Mouse (Mus musculus) limb, embryonic 11.5 days (tissue): ENCODE measurements around the gene N4bp2l2. TPM values are rescaled to one million over a fixed set of nuclear protein-coding genes. Genes with fewer than 3 reads are reported as not detected.
"Not testable (repeated sequence)": the region's sequence is repeated elsewhere in the genome, so short reads cannot be mapped to it uniquely, and the experiment has no call there.

Experiments
- ATAC-seq: fragments of 200-750 bp; cut with Nextera tagmentation; 2 replicates; pipeline ENCODE4 v1.8.0; 2017; ENCODE audit warnings: low read depth; ENCODE audit not compliant: insufficient number of reproducible peaks, low FRiP score, low TSS enrichment
- DNase-seq: peaks from one replicate; pipeline ENCODE4 v3.0.0-alpha.2; 2015; ENCODE audit warnings: low spot score
- H3K27ac ChIP-seq: fragments of 300-500 bp; sonication (generic); replicated peaks from 2 replicates; pipeline ENCODE4 v1.5.1; 2014; ENCODE audit warnings: low read depth, mild to moderate bottlenecking, low read length
- H3K27me3 ChIP-seq: fragments of 300-500 bp; sonication (generic); 2 replicates; pipeline ENCODE4 v1.6.1; 2014; ENCODE audit warnings: mild to moderate bottlenecking, low read length, mixed read lengths; ENCODE audit not compliant: control insufficient read depth, insufficient read depth
- H3K36me3 ChIP-seq: fragments of 300-500 bp; sonication (generic); 2 replicates; pipeline ENCODE4 v1.6.1; 2014; ENCODE audit warnings: mild to moderate bottlenecking, low read length, moderate library complexity, mixed read lengths; ENCODE audit not compliant: control insufficient read depth, insufficient read depth
- H3K4me1 ChIP-seq: fragments of 300-500 bp; sonication (generic); 2 replicates; pipeline ENCODE4 v1.6.1; 2014; ENCODE audit warnings: low read length, mixed read lengths; ENCODE audit not compliant: control insufficient read depth, insufficient read depth
- H3K4me2 ChIP-seq: fragments of 300-500 bp; sonication (generic); 2 replicates; pipeline ENCODE4 v1.6.1; 2014; ENCODE audit warnings: low read depth, mild to moderate bottlenecking, moderate library complexity; ENCODE audit not compliant: severe bottlenecking
- H3K4me3 ChIP-seq: fragments of 300-500 bp; sonication (generic); 2 replicates; pipeline ENCODE4 v1.5.1; 2014; ENCODE audit warnings: low read depth, low read length
- H3K9ac ChIP-seq: fragments of 300-500 bp; sonication (generic); 2 replicates; pipeline ENCODE4 v1.6.1; 2014; ENCODE audit warnings: mild to moderate bottlenecking, low read length
- H3K9me3 ChIP-seq: fragments of 300-500 bp; sonication (generic); 2 replicates; pipeline ENCODE4 v1.6.1; 2016; ENCODE audit warnings: low read length; ENCODE audit not compliant: control insufficient read depth
- WGBS: fragments of 180-500 bp; shearing (Covaris S2); extraction: QIAGEN DNeasy Blood & Tissue Kit; methylation state at CpG from one replicate; pipeline ENCODE4 v1.1.7; 2014; 5-methylcytosine and 5-hydroxymethylcytosine counted together
- polyA plus RNA-seq: library from polyadenylated mRNA; unstranded; fragments of >200 nt; fragmentation: Nextera tagmentation; extraction: Ambion mirVana; gene quantifications from 2 replicates; pipeline ENCODE4 v1.2.1, GENCODE M21; 2014

N4bp2l2 gene
- polyA plus RNA-seq, 1 experiment from 2014 or later: 52.4 TPM

DNA sequence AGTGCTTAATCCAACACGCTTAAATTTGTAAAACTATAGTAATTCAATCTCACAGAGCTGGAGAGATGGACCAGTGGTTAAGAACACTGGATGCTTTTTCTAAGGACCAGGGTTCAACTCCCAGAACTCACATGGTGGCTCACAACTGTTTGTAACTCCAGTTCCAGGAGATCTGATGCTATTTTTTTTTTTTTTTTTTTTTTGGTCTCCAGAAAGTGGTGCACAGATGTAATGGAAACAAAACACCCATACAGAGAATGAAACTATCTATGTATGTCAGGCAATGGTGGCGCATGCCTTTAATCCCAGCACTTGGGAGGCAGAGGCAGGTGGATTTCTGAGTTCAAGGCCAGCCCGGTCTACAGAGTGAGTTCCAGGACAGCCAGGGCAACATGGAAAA, 5.7 kb downstream of the N4bp2l2 start:
- not testable (repeated sequence) for H3K27me3 ChIP-seq, H3K9ac ChIP-seq, ATAC-seq, H3K4me1 ChIP-seq, H3K4me2 ChIP-seq, DNase-seq, H3K36me3 ChIP-seq, H3K27ac ChIP-seq, H3K4me3 ChIP-seq, H3K9me3 ChIP-seq
- 96% methylated on average over 3 of the region's 3 CpGs for WGBS

DNA sequence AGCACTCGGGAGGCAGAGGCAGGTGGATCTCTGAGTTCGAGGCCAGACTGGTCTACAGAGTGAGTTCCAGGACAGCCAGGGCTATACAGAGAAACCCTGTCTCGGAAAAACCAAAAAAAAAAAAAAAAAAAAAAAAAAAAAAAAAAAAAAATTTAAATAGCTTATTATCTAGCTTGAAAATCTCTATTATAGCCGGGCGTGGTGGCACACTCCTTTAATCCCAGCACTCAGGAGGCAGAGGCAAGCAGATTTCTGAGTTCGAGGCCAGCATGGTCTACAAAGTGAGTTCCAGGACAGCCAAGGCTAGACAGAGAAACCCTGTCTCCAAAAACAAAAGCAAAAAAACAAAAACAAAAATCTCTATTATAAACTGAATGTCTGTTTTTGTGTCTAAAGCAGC, 6.6 kb downstream of the N4bp2l2 start:
- not testable (repeated sequence) for H3K9me3 ChIP-seq, H3K36me3 ChIP-seq, H3K9ac ChIP-seq, H3K4me3 ChIP-seq, H3K27ac ChIP-seq, H3K4me2 ChIP-seq, H3K27me3 ChIP-seq, ATAC-seq, H3K4me1 ChIP-seq, DNase-seq
- 96% methylated on average over 6 of the region's 6 CpGs for WGBS

DNA sequence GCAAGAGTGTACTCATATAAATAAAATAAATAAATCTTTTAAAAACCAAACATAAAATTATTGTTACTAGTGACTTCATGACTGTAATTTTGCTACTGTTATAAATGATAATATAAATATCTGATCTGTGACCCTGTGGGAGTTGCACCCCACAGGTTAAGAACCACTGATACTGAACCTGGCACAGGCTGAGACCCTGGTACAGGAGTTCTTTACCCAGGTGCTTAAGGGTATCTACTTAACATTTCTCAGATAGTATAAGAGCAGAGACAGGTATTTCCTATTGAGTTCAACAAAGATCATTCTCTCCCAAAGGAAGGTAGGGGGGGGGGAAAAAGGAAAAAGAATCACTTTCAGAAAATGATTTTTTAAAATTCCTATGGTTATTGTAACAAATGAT, 11.4 kb downstream of the N4bp2l2 start:
- H3K4me1 ChIP-seq: no peaks in the 10 kb centered on the region
- H3K9me3 ChIP-seq: no peaks in the 10 kb centered on the region
- no peak for DNase-seq
- H3K4me2 ChIP-seq: no peak overlapping the region
- H3K27ac ChIP-seq: no peak overlapping the region
- no peak for ATAC-seq
- H3K4me3 ChIP-seq: no peak overlapping the region
- H3K27me3 ChIP-seq: no peaks in the 10 kb centered on the region
- H3K9ac ChIP-seq: no peak overlapping the region
- H3K36me3 ChIP-seq: no peaks in the 10 kb centered on the region; the same call in 1 of the 2 replicates

DNA sequence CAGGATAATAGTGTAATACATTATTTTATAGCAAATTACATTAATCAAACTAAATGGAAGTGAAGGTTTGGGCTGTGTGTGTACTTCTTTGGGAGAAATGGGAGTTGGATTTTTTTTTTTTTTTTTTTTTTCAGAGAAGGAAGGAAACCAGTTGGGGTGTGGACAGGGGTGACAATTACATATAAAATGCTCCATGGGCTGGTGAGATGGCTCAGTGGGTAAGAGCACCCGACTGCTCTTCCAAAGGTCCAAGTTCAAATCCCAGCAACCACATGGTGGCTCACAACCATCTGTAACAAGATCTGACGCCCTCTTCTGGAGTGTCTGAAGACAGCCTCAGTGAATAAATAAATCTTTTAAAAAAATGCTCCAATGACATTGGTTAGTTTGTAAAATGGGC, 13.4 kb downstream of the N4bp2l2 start:
- Histone ChIP-seq H3K4me2 (no peak overlapping the region), H3K4me1 (no peaks in the 10 kb centered on the region), H3K27me3 (no peaks in the 10 kb centered on the region), H3K9ac (no peak overlapping the region), H3K4me3 (no peak overlapping the region), H3K9me3 (no peaks in the 10 kb centered on the region), H3K36me3 (peaks cover 5% of the 10 kb centered on the region; the same call in 1 of the 2 replicates), H3K27ac (no peak overlapping the region)
- ATAC-seq (no peak), DNase-seq (no peak)
- 89% methylated on average over 2 of the region's 2 CpGs for WGBS

DNA sequence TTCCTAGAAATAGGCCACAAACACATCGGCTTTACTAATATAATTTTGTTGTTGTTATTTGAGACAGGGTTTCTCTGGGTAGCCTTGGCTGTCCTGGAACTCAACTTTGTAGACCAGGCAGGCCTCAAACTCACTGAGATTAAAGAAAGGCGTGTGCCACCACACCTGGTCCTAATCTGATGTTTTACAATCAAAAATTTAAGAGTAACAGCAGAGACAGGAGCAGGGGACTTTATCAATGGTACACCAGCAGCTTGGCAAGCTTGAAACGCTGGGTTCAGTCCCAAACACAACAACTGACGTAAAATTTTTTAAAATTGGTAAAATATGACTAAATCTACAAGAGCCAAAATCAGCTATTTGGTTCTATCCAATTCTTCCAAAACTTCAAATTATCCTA, 21.1 kb downstream of the N4bp2l2 start:
- Histone ChIP-seq H3K27ac (no peak overlapping the region), H3K4me3 (no peak overlapping the region), H3K4me1 (no peaks in the 10 kb centered on the region), H3K9me3 (no peaks in the 10 kb centered on the region), H3K4me2 (no peak overlapping the region), H3K36me3 (peaks cover 7% of the 10 kb centered on the region; the same call in 1 of the 2 replicates), H3K27me3 (no peaks in the 10 kb centered on the region), H3K9ac (no peak overlapping the region)
- no peak for DNase-seq
- no peak for ATAC-seq
- 92% methylated on average over 4 of the region's 4 CpGs for WGBS

DNA sequence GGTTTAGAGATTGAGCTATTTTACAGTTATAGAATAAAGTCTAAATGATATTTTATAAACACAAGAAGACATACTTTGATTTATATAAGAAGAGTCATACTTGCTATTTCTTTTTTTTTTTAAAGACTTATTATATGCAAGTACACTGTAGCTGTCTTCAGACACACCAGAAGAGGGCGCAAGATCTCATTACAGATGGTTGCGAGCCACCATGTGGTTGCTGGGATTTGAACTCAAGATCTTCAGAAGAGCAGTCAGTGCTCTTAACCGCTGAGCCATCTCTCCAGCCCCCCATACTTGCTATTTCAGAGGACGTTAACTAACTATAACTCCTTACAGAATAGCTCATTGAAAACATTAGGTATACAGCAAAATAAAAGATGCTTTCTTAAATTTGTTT, 22.6 kb downstream of the N4bp2l2 start:
- not testable (repeated sequence) for ATAC-seq, H3K4me2 ChIP-seq, H3K9me3 ChIP-seq, H3K27ac ChIP-seq, DNase-seq, H3K9ac ChIP-seq, H3K36me3 ChIP-seq, H3K4me1 ChIP-seq, H3K27me3 ChIP-seq, H3K4me3 ChIP-seq
- WGBS: 97% methylated on average over 4 of the region's 4 CpGs

DNA sequence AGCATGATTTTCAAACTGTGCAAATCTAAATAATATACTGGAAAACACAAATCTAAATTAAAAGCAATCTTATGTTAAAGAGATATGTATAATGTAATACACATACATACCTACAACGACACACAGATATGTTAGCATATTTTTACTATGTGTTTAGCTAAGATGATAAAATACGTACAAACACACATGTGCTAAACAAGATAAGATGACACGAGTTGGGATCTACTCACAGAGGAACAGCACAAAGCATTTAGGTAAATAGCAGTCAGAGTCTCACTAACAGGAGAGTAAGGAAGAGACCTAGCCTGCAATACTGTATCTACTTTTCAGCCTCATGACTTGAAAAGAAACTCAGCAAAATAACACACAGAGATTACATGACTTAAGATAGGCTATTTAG, 24.5 kb downstream of the N4bp2l2 start:
- Histone ChIP-seq H3K4me3 (no peak overlapping the region), H3K4me1 (no peaks in the 10 kb centered on the region), H3K27ac (no peak overlapping the region), H3K36me3 (0 out of 2 replicates have a peak, but pooled peaks cover 5% of the 10 kb centered on the region), H3K27me3 (no peaks in the 10 kb centered on the region), H3K9ac (no peak overlapping the region), H3K4me2 (no peak overlapping the region), H3K9me3 (no peaks in the 10 kb centered on the region)
- no peak for ATAC-seq
- WGBS: 93% methylated on average over 3 of the region's 3 CpGs
- no peak for DNase-seq

DNA sequence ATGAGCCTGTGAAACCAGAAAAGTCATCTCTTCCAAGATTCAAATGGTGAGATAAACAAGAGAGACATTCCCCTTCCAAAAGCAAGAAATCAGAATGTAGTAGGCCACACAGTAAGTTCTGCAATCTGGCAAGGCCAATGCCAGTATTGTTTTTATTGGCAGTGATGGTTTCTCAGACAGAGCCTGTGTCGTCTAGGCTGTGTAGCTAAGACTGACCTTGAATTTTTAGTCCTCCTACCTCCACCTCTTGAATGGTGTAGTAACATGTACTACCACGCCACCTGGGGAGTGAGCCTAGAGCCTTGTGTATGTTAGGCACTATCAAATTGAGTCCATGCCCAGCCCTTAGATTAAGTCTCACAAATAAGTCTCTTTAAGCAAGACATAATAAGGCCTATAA, 36.3 kb downstream of the N4bp2l2 start:
- no peak overlapping the region for H3K4me3 ChIP-seq
- no peaks in the 10 kb centered on the region for H3K4me1 ChIP-seq
- H3K36me3 ChIP-seq: no peaks in the 10 kb centered on the region
- no peak overlapping the region for H3K4me2 ChIP-seq
- ATAC-seq (no peak), DNase-seq (no peak)
- H3K9ac ChIP-seq: no peak overlapping the region
- H3K27ac ChIP-seq: no peak overlapping the region
- H3K9me3 ChIP-seq: no peaks in the 10 kb centered on the region
- 89% methylated on average over 2 of the region's 2 CpGs for WGBS
- H3K27me3 ChIP-seq: no peaks in the 10 kb centered on the region

DNA sequence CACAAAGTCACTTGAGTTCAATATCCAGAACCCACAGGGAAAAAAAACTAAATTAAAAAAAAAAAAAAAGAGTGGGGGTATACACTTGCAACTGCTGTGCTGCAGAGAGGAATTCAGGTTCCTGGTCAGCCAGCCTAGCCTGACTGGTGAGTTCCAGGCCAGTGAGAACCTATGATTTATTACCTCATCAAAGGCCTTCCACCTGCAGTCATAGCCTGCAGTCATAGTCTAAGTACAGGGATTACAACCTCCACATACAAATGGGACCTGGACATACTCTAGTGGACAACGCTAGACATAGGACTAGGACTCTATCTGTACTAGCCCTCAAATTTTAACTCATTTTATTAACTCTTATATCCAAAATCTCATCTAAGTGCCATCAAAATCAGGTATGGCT, 36.7 kb downstream of the N4bp2l2 start:
- Histone ChIP-seq H3K9me3 (no peaks in the 10 kb centered on the region), H3K4me1 (no peaks in the 10 kb centered on the region), H3K4me2 (no peak overlapping the region), H3K27me3 (no peaks in the 10 kb centered on the region), H3K4me3 (no peak overlapping the region), H3K36me3 (no peaks in the 10 kb centered on the region), H3K9ac (no peak overlapping the region), H3K27ac (no peak overlapping the region)
- 82% methylated on average over 1 of the region's 1 CpGs for WGBS
- ATAC-seq: no peak
- no peak for DNase-seq
